In the genomic region with DNA sequence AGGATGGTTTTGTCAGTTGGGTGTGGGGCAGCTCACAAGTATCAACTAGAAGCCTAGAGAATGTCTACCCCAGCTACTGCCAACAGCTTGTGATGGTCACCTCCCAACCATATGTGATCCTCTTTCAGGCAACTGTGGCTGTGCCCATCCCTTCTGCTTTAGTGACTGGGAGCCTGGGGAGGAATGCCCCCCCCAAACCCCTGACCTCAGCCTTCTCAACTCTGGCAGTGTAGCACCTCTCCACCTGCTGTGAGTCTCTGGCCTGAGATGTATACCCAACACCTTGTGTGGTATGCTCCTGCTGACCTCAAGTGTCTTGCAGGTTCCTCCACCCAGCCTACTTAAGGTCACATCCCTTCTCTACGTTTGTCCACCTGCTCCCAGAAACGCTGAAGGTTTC, we compare ENCODE assay signal across 32 mouse cellular contexts. TPM values are rescaled to one million over a fixed set of nuclear protein-coding genes. Genes with fewer than 3 reads are reported as not detected.
DNase-seq lines count a peak whose midpoint lies in the region; ATAC-seq and TF ChIP-seq lines count a peak whose summit lies in the region.
"Had no signal": no experiment of that assay in that cellular context is flagged by ENCODE, and none has a peak within 500 bp of the region (broad histone marks: within the 10 kb centered on the region; RNA-seq: fewer than 3 reads in every experiment).

No protein-coding gene starts in this region.

- no peak for DNase-seq in liver, adult 2 months (ENCODE audit: extremely low read depth, low read depth, low spot score)
- no peak for DNase-seq in liver, embryonic 11.5 days (ENCODE audit: low spot score)
- no peak for DNase-seq in CH12.LX (ENCODE audit: extremely low read depth)
- DNase-seq in MEL (ENCODE audit: low read depth, low spot score): no peak
- DNase-seq in liver, postnatal 0 days: no peak
- no peak for DNase-seq in kidney, adult 8-10 months
- DNase-seq in gastrocnemius, postnatal 25 days: no peak
- DNase-seq: adrenal gland, postnatal 10 days; adrenal gland, postnatal 36 days; B cell, adult 2 months; cerebellum, adult 2 months; cerebellum, adult 9-11 months; cerebellum, postnatal 25 days; gastrocnemius, postnatal 36 days; heart, postnatal 36 days had no signal

- TF ChIP-seq POLR2A in liver, adult 2 months (IDR thresholded peaks at IDR 0.05; ENCODE audit: extremely low read depth, insufficient read depth, low read length): no peak
- TF ChIP-seq POLR2A in CH12.LX (IDR thresholded peaks at IDR 0.05; ENCODE audit: low read depth, low read length) (no peak), MEL (IDR thresholded peaks at IDR 0.05; ENCODE audit: control insufficient read depth in 1 of 2, insufficient read depth in 1 of 2, low read depth in 1 of 2, low read length in 2 of 2, poor library complexity in 1 of 2) (no peak)

- TF ChIP-seq RAD21 in CH12.LX (IDR thresholded peaks at IDR 0.05; ENCODE audit: low read depth, low read length) (no peak), MEL (IDR thresholded peaks at IDR 0.05; ENCODE audit: low read depth, low read length) (no peak)

- dilution Hi-C loops in CH12.LX (cut with MboI; ENCODE audit: extremely low pct_ligation_motif_present, extremely low pct_unique_long_range_greater_than_20kb, low sequenced_read_pairs): no loop called here

- H3K27me3 ChIP-seq in liver, adult 2 months (ENCODE audit: control insufficient read depth, insufficient read depth, low read length): no peaks in the 10 kb centered on the region
- H3K27me3 ChIP-seq in liver, embryonic 11.5 days (replicated peaks; ENCODE audit: control insufficient read depth, insufficient read depth, low read length): no peaks in the 10 kb centered on the region
- no peaks in the 10 kb centered on the region for H3K27me3 ChIP-seq in CH12.LX (replicated peaks)
- no peaks in the 10 kb centered on the region for H3K27me3 ChIP-seq in MEL (ENCODE audit: control insufficient read depth in 1 of 2, insufficient read depth in 2 of 2, low read length in 2 of 2)
- H3K27me3 ChIP-seq in liver, postnatal 0 days (ENCODE audit: insufficient read depth, low read length): no peaks in the 10 kb centered on the region
- H3K27me3 ChIP-seq: embryonic facial prominence, embryonic 13.5 days; forebrain, embryonic 15.5 days; Patski had no signal

- H3K9ac ChIP-seq in liver, adult 2 months (ENCODE audit: low read depth, low read length): no peak overlapping the region
- no peak overlapping the region for H3K9ac ChIP-seq in liver, embryonic 11.5 days (ENCODE audit: low read depth, low read length)
- H3K9ac ChIP-seq in CH12.LX (ENCODE audit: insufficient read depth, low read depth) (no peak overlapping the region), MEL (ENCODE audit: control insufficient read depth, low read depth, low read length, poor library complexity, severe bottlenecking) (no peak overlapping the region)
- H3K9ac ChIP-seq in liver, postnatal 0 days (replicated peaks): no peak overlapping the region
- H3K9ac ChIP-seq: embryonic facial prominence, embryonic 13.5 days; forebrain, embryonic 12.5 days; forebrain, embryonic 15.5 days had no signal

- WGBS in liver, adult 2 months: 70% methylated on average over 2 of the region's 2 CpGs
- 67% methylated on average over 2 of the region's 2 CpGs for WGBS in liver, embryonic 11.5 days
- WGBS in liver, postnatal 0 days (ENCODE audit: insufficient replicate concordance): 66% methylated on average over 2 of the region's 2 CpGs

- H3K9me3 ChIP-seq in liver, embryonic 11.5 days (ENCODE audit: control insufficient read depth, low read length): no peaks in the 10 kb centered on the region
- H3K9me3 ChIP-seq in CH12.LX (replicated peaks; ENCODE audit: low read length) (no peaks in the 10 kb centered on the region), MEL (replicated peaks; ENCODE audit: insufficient read depth, low read length) (no peaks in the 10 kb centered on the region)
- no peaks in the 10 kb centered on the region for H3K9me3 ChIP-seq in liver, postnatal 0 days (ENCODE audit: low read length)
- H3K9me3 ChIP-seq: embryonic facial prominence, embryonic 10.5 days; embryonic facial prominence, embryonic 13.5 days; forebrain, embryonic 12.5 days; forebrain, embryonic 15.5 days; hindbrain, embryonic 10.5 days; hindbrain, embryonic 13.5 days had no signal

- H3K4me2 ChIP-seq in liver, embryonic 11.5 days: no peak overlapping the region
- no peak overlapping the region for H3K4me2 ChIP-seq in CH12.LX (ENCODE audit: insufficient read depth, low read depth, poor library complexity, severe bottlenecking)
- H3K4me2 ChIP-seq in liver, postnatal 0 days (ENCODE audit: low read depth, low read length): peak overlapping the region; percentile 83; the same call in 1 of the 2 replicates
- H3K4me2 ChIP-seq: embryonic facial prominence, embryonic 13.5 days; forebrain, embryonic 12.5 days; forebrain, embryonic 15.5 days; heart, embryonic 11.5 days; hindbrain, embryonic 13.5 days had no signal

- H3K4me3 ChIP-seq in liver, adult 2 months (ENCODE audit: insufficient read depth, low read depth, low read length): no peak overlapping the region
- no peak overlapping the region for H3K4me3 ChIP-seq in liver, embryonic 11.5 days (ENCODE audit: low read depth, low read length)
- no peak overlapping the region for H3K4me3 ChIP-seq in CH12.LX (replicated peaks in 1 of 3; ENCODE audit: low read depth in 2 of 3, low read length in 2 of 3, poor library complexity in 1 of 3)
- H3K4me3 ChIP-seq in MEL (ENCODE audit: control insufficient read depth in 1 of 2, insufficient read depth in 1 of 2, low read depth in 2 of 2, low read length in 2 of 2): no peak overlapping the region
- no peak overlapping the region for H3K4me3 ChIP-seq in liver, postnatal 0 days (ENCODE audit: low read depth, low read length)
- H3K4me3 ChIP-seq: embryonic facial prominence, embryonic 10.5 days; embryonic facial prominence, embryonic 13.5 days; forebrain, embryonic 12.5 days; forebrain, embryonic 15.5 days; hindbrain, embryonic 10.5 days; hindbrain, embryonic 13.5 days had no signal

- TF ChIP-seq CTCF in liver, adult 2 months (IDR thresholded peaks at IDR 0.05; ENCODE audit: low read depth, low read length): no peak
- TF ChIP-seq CTCF in CH12.LX (conservative IDR thresholded peaks at IDR 0.05 in 1 of 2, IDR thresholded peaks at IDR 0.05 in 1 of 2; ENCODE audit: low read depth in 2 of 2, low read length in 2 of 2) (no peak), MEL (IDR thresholded peaks at IDR 0.05 in 2 of 3, conservative IDR thresholded peaks at IDR 0.05 in 1 of 3; ENCODE audit: control insufficient read depth in 1 of 3, insufficient read depth in 1 of 3, low read depth in 2 of 3, low read length in 3 of 3, poor library complexity in 1 of 3, severe bottlenecking in 1 of 3) (no peak)
- TF ChIP-seq CTCF in liver, postnatal 0 days (IDR thresholded peaks at IDR 0.05; ENCODE audit: low read depth): no peak

- ATAC-seq in liver, embryonic 11.5 days (replicated peaks; ENCODE audit: low FRiP score): no peak
- no peak for ATAC-seq in liver, postnatal 0 days
- ATAC-seq: forebrain, embryonic 15.5 days; hindbrain, embryonic 16.5 days; Patski had no signal

- in situ Hi-C loops in CH12.LX (cut with MboI; ENCODE audit: low pct_ligation_motif_present, low pct_unique_long_range_greater_than_20kb, low sequenced_read_pairs): loop anchor here (25.0 kb wide), 1 partner anchor 638 kb away; a partner anchor contains a TSS

- H3K79me2 ChIP-seq in liver, adult 2 months (ENCODE audit: control insufficient read depth, insufficient read depth, low read length): peaks cover 2% of the 10 kb centered on the region; the same call in 1 of the 2 replicates
- H3K79me2 ChIP-seq in CH12.LX (replicated peaks; ENCODE audit: control insufficient read depth, extremely low read depth, insufficient read depth, poor library complexity, severe bottlenecking) (peaks cover 7% of the 10 kb centered on the region), MEL (ENCODE audit: control insufficient read depth, insufficient read depth, low read length, poor library complexity) (peaks cover 4% of the 10 kb centered on the region; the same call in 1 of the 2 replicates)

- TF ChIP-seq EP300 in CH12.LX (IDR thresholded peaks at IDR 0.05; ENCODE audit: low read length): no peak
- TF ChIP-seq EP300 in MEL (IDR thresholded peaks at IDR 0.05; ENCODE audit: low read depth in 1 of 2, low read length in 2 of 2): no peak
- no peak for TF ChIP-seq EP300 in liver, postnatal 0 days (IDR thresholded peaks at IDR 0.05; ENCODE audit: low read depth)

- H3K4me1 ChIP-seq in liver, adult 2 months (ENCODE audit: control insufficient read depth, insufficient read depth, low read length): peaks cover 11% of the 10 kb centered on the region; the same call in 1 of the 2 replicates
- H3K4me1 ChIP-seq in liver, embryonic 11.5 days (replicated peaks; ENCODE audit: control insufficient read depth, insufficient read depth, low read length): peaks cover 31% of the 10 kb centered on the region
- H3K4me1 ChIP-seq in CH12.LX (ENCODE audit: control insufficient read depth in 1 of 2, insufficient read depth in 2 of 2) (peaks cover 16 to 47% of the 10 kb centered on the region in 2 experiments), MEL (ENCODE audit: control insufficient read depth in 1 of 2, insufficient read depth in 2 of 2, low read length in 2 of 2) (peaks cover 15 to 53% of the 10 kb centered on the region in 2 experiments)
- peaks cover 51% of the 10 kb centered on the region for H3K4me1 ChIP-seq in liver, postnatal 0 days (ENCODE audit: insufficient read depth)
- H3K4me1 ChIP-seq: forebrain, embryonic 15.5 days had no signal

- peak overlapping the region; percentile 97 for H3K27ac ChIP-seq in liver, adult 2 months (replicated peaks; ENCODE audit: insufficient read depth, low read depth, low read length)
- H3K27ac ChIP-seq in liver, embryonic 11.5 days (ENCODE audit: low read depth, low read length): no peak overlapping the region
- H3K27ac ChIP-seq in CH12.LX (ENCODE audit: insufficient read depth, low read depth): 0 out of 2 replicates have a peak overlapping the region, but pooled peaks have one; percentile 51
- H3K27ac ChIP-seq in MEL (ENCODE audit: control insufficient read depth, low read depth, low read length): peak overlapping the region; percentile 5; the same call in 1 of the 2 replicates
- H3K27ac ChIP-seq in liver, postnatal 0 days (ENCODE audit: low read depth): 0 out of 2 replicates have a peak overlapping the region, but pooled peaks have one; percentile 37
- H3K27ac ChIP-seq: embryonic facial prominence, embryonic 10.5 days; embryonic facial prominence, embryonic 13.5 days; forebrain, embryonic 12.5 days; forebrain, embryonic 15.5 days; hindbrain, embryonic 10.5 days; hindbrain, embryonic 13.5 days had no signal

- H3K36me3 ChIP-seq in liver, adult 2 months (ENCODE audit: control insufficient read depth, insufficient read depth, low read length): peaks cover 32% of the 10 kb centered on the region
- H3K36me3 ChIP-seq in liver, embryonic 11.5 days (ENCODE audit: control insufficient read depth, insufficient read depth, low read length): peaks cover 27% of the 10 kb centered on the region
- H3K36me3 ChIP-seq in CH12.LX (replicated peaks in 1 of 2; ENCODE audit: control insufficient read depth in 1 of 2, insufficient read depth in 1 of 2, low read length in 1 of 2): peaks cover 29 to 61% of the 10 kb centered on the region in 2 experiments
- peaks cover 13 to 44% of the 10 kb centered on the region in 2 experiments for H3K36me3 ChIP-seq in MEL (ENCODE audit: control insufficient read depth in 1 of 2, insufficient read depth in 2 of 2, low read length in 2 of 2)
- H3K36me3 ChIP-seq in liver, postnatal 0 days (replicated peaks; ENCODE audit: insufficient read depth, low read length): peaks cover 47% of the 10 kb centered on the region

RNA-seq across cellular contexts. Expression of a gene that starts 1.2 kb away (rescaled TPM):
- total RNA-seq in liver, adult 2 months (2014; rRNA removed): 3.5 and 4.5 TPM in 2 replicates
- 9.1 and 10.9 TPM in 2 replicates for polyA plus RNA-seq in liver, adult 2 months (2012; rRNA removed)
- 4.3 and 4.7 TPM in 2 replicates for polyA plus RNA-seq in liver, embryonic 11.5 days (2014; fragmentation: Nextera tagmentation; extraction: Ambion mirVana)
- total RNA-seq in CH12.LX (2012; rRNA removed) (13.4 and 16.2 TPM in 2 replicates), CH12.LX (2014; rRNA removed) (6.5 and 7.2 TPM in 2 replicates), MEL (2012; rRNA removed) (6.5 and 6.7 TPM in 2 replicates)
- polyA plus RNA-seq in CH12.LX (2012; ENCODE audit: insufficient read length, low read depth) (23.7 and 26.0 TPM in 2 replicates), MEL (2012; ENCODE audit: insufficient read depth in 1 of 2, insufficient read length in 2 of 2, low read depth in 1 of 2, low replicate concordance in 2 of 2, missing spikeins in 1 of 2) (10 to 100 TPM in 1 of 2 experiments, not detected in 1; 16.1 TPM)
- polyA plus RNA-seq in liver, postnatal 0 days (2015; fragmentation: Nextera tagmentation; extraction: Ambion mirVana): 5.2 and 6.0 TPM in 2 replicates
- under 1 TPM; 0.20 to 0.48 TPM for total RNA-seq in gastrocnemius, postnatal 25 days (2021)

RNA-seq across cellular contexts. Expression of a gene that starts 13.9 kb away (rescaled TPM):
- total RNA-seq in liver, adult 2 months (2014; rRNA removed): 52.4 and 54.7 TPM in 2 replicates
- 23.6 and 24.3 TPM in 2 replicates for polyA plus RNA-seq in liver, adult 2 months (2012; rRNA removed)
- 95.7 and 102 TPM in 2 replicates for polyA plus RNA-seq in liver, embryonic 11.5 days (2014; fragmentation: Nextera tagmentation; extraction: Ambion mirVana)
- 15.6 and 21.7 TPM in 2 replicates for total RNA-seq in CH12.LX (2012; rRNA removed)
- 32.1 and 32.5 TPM in 2 replicates for total RNA-seq in CH12.LX (2014; rRNA removed)
- polyA plus RNA-seq in CH12.LX (2012; ENCODE audit: insufficient read length, low read depth): 44.1 and 45.4 TPM in 2 replicates
- total RNA-seq in MEL (2012; rRNA removed): 42.7 and 52.8 TPM in 2 replicates
- polyA plus RNA-seq in MEL (2012; ENCODE audit: insufficient read depth in 1 of 2, insufficient read length in 2 of 2, low read depth in 1 of 2, low replicate concordance in 2 of 2, missing spikeins in 1 of 2): 10 to 100 TPM in 1 of 2 experiments, not detected in 1; 65.5 TPM
- 68.2 and 71.3 TPM in 2 replicates for polyA plus RNA-seq in liver, postnatal 0 days (2015; fragmentation: Nextera tagmentation; extraction: Ambion mirVana)
- 10 to 100 TPM; 31.8 to 34.4 TPM for total RNA-seq in gastrocnemius, postnatal 25 days (2021)

RNA-seq across cellular contexts. Expression of a gene that starts 14.1 kb away (rescaled TPM):
- 26.0 and 27.1 TPM in 2 replicates for total RNA-seq in liver, adult 2 months (2014; rRNA removed)
- 7.3 and 10.0 TPM in 2 replicates for polyA plus RNA-seq in liver, adult 2 months (2012; rRNA removed)
- polyA plus RNA-seq in liver, embryonic 11.5 days (2014; fragmentation: Nextera tagmentation; extraction: Ambion mirVana): 28.7 and 29.8 TPM in 2 replicates
- total RNA-seq in CH12.LX (2012; rRNA removed): 24.9 and 30.0 TPM in 2 replicates
- total RNA-seq in CH12.LX (2014; rRNA removed): 15.5 and 16.4 TPM in 2 replicates
- polyA plus RNA-seq in CH12.LX (2012; ENCODE audit: insufficient read length, low read depth): 25.0 and 25.8 TPM in 2 replicates
- 27.9 and 30.1 TPM in 2 replicates for total RNA-seq in MEL (2012; rRNA removed)
- 10 to 100 TPM; 17.8 to 35.1 TPM for polyA plus RNA-seq in MEL (2012; ENCODE audit: insufficient read depth in 1 of 2, insufficient read length in 2 of 2, low read depth in 1 of 2, low replicate concordance in 2 of 2, missing spikeins in 1 of 2)
- polyA plus RNA-seq in liver, postnatal 0 days (2015; fragmentation: Nextera tagmentation; extraction: Ambion mirVana): 6.5 and 8.7 TPM in 2 replicates
- total RNA-seq in gastrocnemius, postnatal 25 days (2021): 10 to 100 TPM; 14.6 to 16.2 TPM

RNA-seq across cellular contexts. Expression of a gene that starts 52.8 kb away (rescaled TPM):
- not detected in 2 replicates for total RNA-seq in liver, adult 2 months (2014; rRNA removed)
- not detected in 2 replicates for polyA plus RNA-seq in liver, adult 2 months (2012; rRNA removed)
- not detected in 2 replicates for polyA plus RNA-seq in liver, embryonic 11.5 days (2014; fragmentation: Nextera tagmentation; extraction: Ambion mirVana)
- total RNA-seq in CH12.LX (2012; rRNA removed) (not detected in 2 replicates), CH12.LX (2014; rRNA removed) (not detected in 2 replicates), MEL (2012; rRNA removed) (not detected in 2 replicates)
- polyA plus RNA-seq in CH12.LX (2012; ENCODE audit: insufficient read length, low read depth) (not detected in 2 replicates), MEL (2012; ENCODE audit: insufficient read depth in 1 of 2, insufficient read length in 2 of 2, low read depth in 1 of 2, low replicate concordance in 2 of 2, missing spikeins in 1 of 2) (not detected)
- polyA plus RNA-seq in liver, postnatal 0 days (2015; fragmentation: Nextera tagmentation; extraction: Ambion mirVana): not detected in 2 replicates
- not detected for total RNA-seq in gastrocnemius, postnatal 25 days (2021)
- total RNA-seq: adrenal gland, adult 18-20 months; adrenal gland, postnatal 10 days; adrenal gland, postnatal 36 days; common myeloid progenitor, adult 5-6 weeks; gastrocnemius, adult 8-10 months; gastrocnemius, postnatal 36 days; granulocyte monocyte progenitor cell, adult 5-6 weeks; heart, adult 8-10 months; heart, postnatal 36 days had no signal
- polyA plus RNA-seq: cerebellum, adult 2 months; embryonic facial prominence, embryonic 13.5 days; erythroblast, embryonic 14.5 days; heart, embryonic 11.5 days; heart, embryonic 14.5 days; heart, postnatal 0 days; Patski had no signal
